Mouse (Mus musculus) gastrocnemius, postnatal 10 days (tissue): ENCODE measurements at regions not wholly inside any gene's neighbourhood (a gene's known extent, or its start where the extent isn't known, plus 50 kb on each side); places are given as distances from the start of the nearest gene placed in this dataset.

ENCODE experiments used
- DNase-seq: peaks from one replicate; pipeline ENCODE4 v3.0.0; 2021; ENCODE audit warnings: mixed read lengths

GRCm38 (mm10) chr11:20463173-20463681, 79.8 kb upstream of the Sertad2 start:
- no peak for DNase-seq

GRCm38 (mm10) chr11:20464564-20464963, 78.5 kb upstream of the Sertad2 start:
- DNase-seq, result no peak

- DNase-seq, result no peak
Measured at GRCm38 (mm10) chr11:20466591-20466990, 76.5 kb upstream of the Sertad2 start.

- no peak for DNase-seq
Measured at GRCm38 (mm10) chr11:20468319-20469018, 74.6 kb upstream of the Sertad2 start.

- no peak for DNase-seq
Measured at GRCm38 (mm10) chr11:20469368-20469767, 73.7 kb upstream of the Sertad2 start.

GRCm38 (mm10) chr11:20470396-20470795, 72.7 kb upstream of the Sertad2 start:
- DNase-seq, result no peak

GRCm38 (mm10) chr11:20472336-20472735, 70.7 kb upstream of the Sertad2 start:
- no peak for DNase-seq

- DNase-seq, result no peak
Measured at GRCm38 (mm10) chr11:20475629-20476028, 67.4 kb upstream of the Sertad2 start.

GRCm38 (mm10) chr11:20476494-20476893, 66.6 kb upstream of the Sertad2 start:
- DNase-seq, result no peak

- peak; percentile 46 for DNase-seq
Measured at GRCm38 (mm10) chr11:20477183-20478037, 65.6 kb upstream of the Sertad2 start.

- no peak for DNase-seq
Measured at GRCm38 (mm10) chr11:20480632-20481031, 62.4 kb upstream of the Sertad2 start.

- no peak for DNase-seq
Measured at GRCm38 (mm10) chr11:20485371-20485770, 57.7 kb upstream of the Sertad2 start.
